Mouse (Mus musculus): ENCODE data around the gene Zc3hav1l. TPM values are rescaled to one million over a fixed set of nuclear protein-coding genes. Genes with fewer than 3 reads are reported as not detected.

The Zc3hav1l gene
- polyA plus RNA-seq, 1 experiment from 2014 or later, result 13.7 TPM

DNA sequence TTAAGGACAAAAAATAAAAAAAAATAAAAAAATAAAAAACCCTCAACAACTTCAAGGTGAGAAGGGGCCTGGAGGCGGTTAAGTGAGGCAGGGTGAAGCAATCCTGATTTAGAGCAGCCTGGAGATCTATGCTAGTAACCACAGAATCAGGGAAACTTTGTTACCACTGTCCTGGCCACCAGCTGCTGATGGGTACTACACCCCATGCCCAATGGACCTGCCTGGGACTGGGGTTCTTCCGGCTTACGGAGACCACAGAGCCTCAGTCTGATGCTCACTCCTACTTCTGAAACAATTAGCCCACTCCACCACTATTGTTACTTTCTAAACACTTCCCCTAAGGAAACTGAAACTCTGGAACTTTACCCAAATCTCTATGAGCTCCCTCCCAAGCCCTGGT is 54.3 kb downstream of the Zc3hav1l start:
- Histone ChIP-seq H3K4me2 (no peak overlapping the region), H3K9ac (no peak overlapping the region), H3K4me1 (peaks cover 57% of the 10 kb centered on the region), H3K4me3 (no peak overlapping the region), H3K9me3 (no peaks in the 10 kb centered on the region), H3K27ac (0 out of 2 replicates have a peak overlapping the region, but pooled peaks have one; percentile 9), H3K27me3 (no peaks in the 10 kb centered on the region), H3K36me3 (no peaks in the 10 kb centered on the region)
- ATAC-seq (ENCODE audit: insufficient number of reproducible peaks, insufficient read depth, low FRiP score, low TSS enrichment, low read depth), result no peak
- 83% methylated on average over 3 of the region's 3 CpGs for WGBS

DNA sequence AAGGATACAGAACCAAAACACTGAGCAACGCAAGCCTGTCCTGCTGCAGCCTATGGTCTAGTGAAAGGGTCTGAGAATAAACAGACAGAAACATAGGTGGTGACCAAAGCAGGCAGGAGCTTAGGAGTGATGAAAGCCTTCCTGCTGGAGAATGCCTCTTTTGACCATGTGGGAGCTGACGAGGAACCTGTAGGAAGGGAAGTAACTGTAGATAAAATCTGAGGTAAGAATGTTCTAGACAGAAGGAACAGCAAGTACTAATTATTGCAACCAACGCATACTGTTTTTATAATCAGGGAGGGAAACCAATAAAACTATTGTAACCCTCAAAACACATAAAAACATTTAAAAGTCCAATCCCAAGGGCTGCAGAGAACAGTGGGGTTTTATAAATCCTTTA is 54.9 kb downstream of the Zc3hav1l start:
- Histone ChIP-seq H3K4me1 (peaks cover 57% of the 10 kb centered on the region), H3K36me3 (no peaks in the 10 kb centered on the region), H3K27me3 (no peaks in the 10 kb centered on the region), H3K9ac (no peak overlapping the region), H3K4me2 (no peak overlapping the region), H3K9me3 (no peaks in the 10 kb centered on the region), H3K4me3 (no peak overlapping the region), H3K27ac (no peak overlapping the region; the same call in 1 of the 2 replicates)
- WGBS, result 64% methylated on average over 3 of the region's 3 CpGs
- no peak for ATAC-seq (ENCODE audit: insufficient number of reproducible peaks, insufficient read depth, low FRiP score, low TSS enrichment, low read depth)

DNA sequence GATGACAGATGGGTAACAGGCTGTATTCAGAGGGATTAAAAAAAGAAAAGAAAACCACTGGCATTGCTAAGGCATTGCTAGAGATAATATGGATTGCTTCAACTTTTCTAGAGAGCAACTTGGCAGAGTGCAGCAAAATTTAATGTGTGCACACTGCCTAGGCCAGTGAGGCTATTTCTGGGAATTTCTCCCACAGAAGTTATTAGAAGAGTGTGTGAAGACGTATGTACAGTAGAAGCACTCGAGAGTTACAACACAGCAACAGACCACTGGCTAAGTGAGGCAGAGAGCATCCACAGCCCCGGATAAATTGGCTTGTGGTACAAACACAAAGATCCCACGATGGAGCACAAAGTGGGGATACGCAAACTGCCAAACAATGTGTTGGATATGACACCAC is 56.2 kb downstream of the Zc3hav1l start:
- Histone ChIP-seq H3K27ac (no peak overlapping the region), H3K4me2 (no peak overlapping the region), H3K27me3 (no peaks in the 10 kb centered on the region), H3K36me3 (no peaks in the 10 kb centered on the region), H3K9me3 (no peaks in the 10 kb centered on the region), H3K4me1 (peaks cover 49% of the 10 kb centered on the region), H3K4me3 (no peak overlapping the region), H3K9ac (no peak overlapping the region)
- 76% methylated on average over 5 of the region's 5 CpGs for WGBS
- ATAC-seq (ENCODE audit: insufficient number of reproducible peaks, insufficient read depth, low FRiP score, low TSS enrichment, low read depth), result no peak

DNA sequence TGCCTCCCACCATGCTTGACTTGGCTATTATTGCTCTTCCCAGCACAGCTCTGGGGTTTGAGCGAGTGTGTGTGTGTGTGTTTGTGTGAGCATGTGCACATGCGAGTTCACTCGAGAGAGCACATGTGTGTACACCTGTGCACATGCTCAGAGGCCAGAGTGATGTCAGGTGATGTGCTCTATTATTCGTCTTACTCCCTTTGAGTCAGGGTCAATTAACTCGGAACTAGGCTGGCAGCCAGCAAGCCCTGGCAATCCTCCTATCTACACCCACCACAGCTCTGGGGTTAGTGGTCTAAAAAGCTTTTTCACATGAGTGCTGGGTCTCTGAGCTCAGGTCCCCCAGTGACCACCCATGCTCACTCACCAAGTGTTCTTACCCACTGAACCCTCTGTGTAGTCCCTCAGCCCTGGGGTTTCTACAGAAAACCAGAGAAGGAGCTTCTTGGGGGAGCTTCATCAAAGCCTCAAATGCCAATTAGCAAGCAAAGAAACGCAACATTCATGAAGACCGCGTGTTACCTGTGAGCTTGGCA is 56.7 kb downstream of the Zc3hav1l start:
- H3K27me3 ChIP-seq, result no peaks in the 10 kb centered on the region
- no peak for ATAC-seq (ENCODE audit: insufficient number of reproducible peaks, insufficient read depth, low FRiP score, low TSS enrichment, low read depth)
- peaks cover 45% of the 10 kb centered on the region for H3K4me1 ChIP-seq
- no peaks in the 10 kb centered on the region for H3K9me3 ChIP-seq
- H3K9ac ChIP-seq, result no peak overlapping the region
- no peak overlapping the region for H3K4me3 ChIP-seq
- no peak overlapping the region for H3K27ac ChIP-seq
- H3K4me2 ChIP-seq, result no peak overlapping the region
- H3K36me3 ChIP-seq, result no peaks in the 10 kb centered on the region
- 77% methylated on average over 8 of the region's 8 CpGs for WGBS

DNA sequence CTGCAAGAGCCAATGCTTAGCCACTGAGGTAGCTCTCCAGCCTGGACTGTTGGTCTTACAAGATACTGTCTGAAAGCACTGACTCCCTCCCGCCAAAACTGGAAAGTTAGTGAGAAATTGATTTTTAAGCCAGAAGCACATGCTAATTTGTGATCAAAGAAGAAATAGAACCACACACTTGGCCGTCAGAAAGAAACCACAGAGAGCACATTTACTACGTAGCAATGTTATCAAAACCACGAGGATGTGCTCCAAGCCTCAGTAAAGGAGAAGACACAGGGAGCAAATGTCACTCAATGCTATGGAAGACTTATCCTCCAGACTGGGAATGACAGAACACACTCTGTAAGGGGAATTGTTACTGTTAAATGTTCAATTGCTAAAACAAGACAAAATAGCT is 57.6 kb downstream of the Zc3hav1l start:
- no peaks in the 10 kb centered on the region for H3K27me3 ChIP-seq
- WGBS, result 55% methylated on average over 4 of the region's 4 CpGs
- no peak overlapping the region for H3K4me3 ChIP-seq

DNA sequence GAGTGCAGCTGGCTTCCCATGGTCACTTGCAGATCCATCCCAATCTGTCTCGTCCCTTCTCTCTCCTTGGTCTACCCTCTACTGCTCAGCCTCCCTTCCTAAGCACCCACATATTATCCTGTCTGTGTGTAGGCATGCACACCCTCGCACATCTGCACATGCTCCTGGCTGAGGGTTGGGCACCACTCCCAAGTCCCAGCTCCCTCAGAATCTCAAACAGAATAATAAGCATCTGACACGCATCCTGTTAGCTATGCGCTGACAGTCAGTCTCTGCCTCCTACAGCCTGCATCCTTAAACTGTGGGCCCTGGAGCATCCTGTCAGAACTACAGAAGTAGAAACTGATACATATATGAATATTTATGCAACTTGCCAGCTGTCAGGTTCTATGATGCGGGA is 58.4 kb downstream of the Zc3hav1l start:
- Histone ChIP-seq H3K4me3 (no peak overlapping the region), H3K4me2 (no peak overlapping the region), H3K9ac (no peak overlapping the region), H3K36me3 (no peaks in the 10 kb centered on the region), H3K4me1 (peaks cover 45% of the 10 kb centered on the region), H3K9me3 (no peaks in the 10 kb centered on the region), H3K27me3 (no peaks in the 10 kb centered on the region), H3K27ac (no peak overlapping the region)
- 75% methylated on average over 5 of the region's 5 CpGs for WGBS
- ATAC-seq (ENCODE audit: insufficient number of reproducible peaks, insufficient read depth, low FRiP score, low TSS enrichment, low read depth), result no peak

More for the DNA sequence above, 57.6 kb downstream of the Zc3hav1l start:
- Histone ChIP-seq H3K27ac (no peak overlapping the region), H3K4me1 (peaks cover 45% of the 10 kb centered on the region), H3K4me2 (no peak overlapping the region), H3K9me3 (no peaks in the 10 kb centered on the region), H3K9ac (no peak overlapping the region), H3K36me3 (no peaks in the 10 kb centered on the region)
- no peak for ATAC-seq (ENCODE audit: insufficient number of reproducible peaks, insufficient read depth, low FRiP score, low TSS enrichment, low read depth)

DNA sequence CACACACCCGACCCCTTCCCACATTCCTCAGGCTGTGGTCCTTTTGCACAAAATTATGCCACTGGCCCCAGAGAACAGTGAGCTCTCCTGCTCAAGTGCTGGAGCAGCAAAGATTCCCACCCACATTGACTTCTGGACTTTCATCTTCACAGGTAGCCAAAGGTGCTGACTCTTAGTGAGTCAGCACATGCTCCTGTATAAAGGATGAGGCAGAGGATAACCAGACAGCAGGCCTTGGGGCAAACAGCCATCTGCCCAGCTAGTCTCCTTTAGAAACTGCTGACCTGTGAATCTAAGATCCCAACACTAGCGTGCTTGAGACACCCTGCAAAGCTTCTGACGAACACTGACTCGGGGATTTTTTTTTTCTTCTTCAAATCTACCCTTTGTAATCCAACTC is 60.7 kb downstream of the Zc3hav1l start:
- Histone ChIP-seq H3K9ac (no peak overlapping the region), H3K27ac (no peak overlapping the region), H3K9me3 (no peaks in the 10 kb centered on the region), H3K27me3 (no peaks in the 10 kb centered on the region), H3K4me2 (no peak overlapping the region), H3K4me3 (no peak overlapping the region), H3K4me1 (peaks cover 34% of the 10 kb centered on the region), H3K36me3 (no peaks in the 10 kb centered on the region)
- WGBS, result 66% methylated on average over 4 of the region's 4 CpGs
- no peak for ATAC-seq (ENCODE audit: insufficient number of reproducible peaks, insufficient read depth, low FRiP score, low TSS enrichment, low read depth)

Other genes starting within 250 kb of the Zc3hav1l start
- gene Tmem213, start 190.0 kb downstream of the Zc3hav1l start, polyA plus RNA-seq (2015; fragmentation: Nextera tagmentation; extraction: Ambion mirVana), result 2.1 and 3.8 TPM in 2 replicates
- gene Atp6v0a4, start 174.7 kb downstream of the Zc3hav1l start, polyA plus RNA-seq (2015; fragmentation: Nextera tagmentation; extraction: Ambion mirVana), result 1.1 and 1.3 TPM in 2 replicates
- 7.7 and 8.3 TPM in 2 replicates for gene D630045J12Rik, start 45.2 kb downstream of the Zc3hav1l start, polyA plus RNA-seq (2015; fragmentation: Nextera tagmentation; extraction: Ambion mirVana)
- gene Zc3hav1, start 55.3 kb upstream of the Zc3hav1l start, polyA plus RNA-seq (2015; fragmentation: Nextera tagmentation; extraction: Ambion mirVana), result 3.2 and 4.0 TPM in 2 replicates
- 9.9 and 10.6 TPM in 2 replicates for gene Ttc26, start 82.2 kb upstream of the Zc3hav1l start, polyA plus RNA-seq (2015; fragmentation: Nextera tagmentation; extraction: Ambion mirVana)
- gene Ubn2, start 134.7 kb upstream of the Zc3hav1l start, polyA plus RNA-seq (2015; fragmentation: Nextera tagmentation; extraction: Ambion mirVana), result 19.3 and 24.8 TPM in 2 replicates
- 80.4 and 83.4 TPM in 2 replicates for gene Fmc1, start 234.2 kb upstream of the Zc3hav1l start, polyA plus RNA-seq (2015; fragmentation: Nextera tagmentation; extraction: Ambion mirVana)

Data from embryonic facial prominence, embryonic 13.5 days (tissue).